8 mouse cellular contexts compared by ENCODE assay signal in genomic region chr7:19359892-19360641, GRCm38 (mm10). TPM values are rescaled to one million over a fixed set of nuclear protein-coding genes. Genes with fewer than 3 reads are reported as not detected.
DNase-seq lines count a peak whose midpoint lies in the region; ATAC-seq and TF ChIP-seq lines count a peak whose summit lies in the region.

No protein-coding gene starts in this region.

- no peaks in the 10 kb centered on the region; the same call in 1 of the 2 replicates for H3K4me1 ChIP-seq in neural tube, embryonic 11.5 days (ENCODE audit: control insufficient read depth, insufficient read depth, low read length)
- peaks cover 8% of the 10 kb centered on the region; the same call in 1 of the 2 replicates for H3K4me1 ChIP-seq in hindbrain, postnatal 0 days (ENCODE audit: insufficient read depth, low read length)
- H3K4me1 ChIP-seq in megakaryocyte, embryonic 14.5 days: peaks cover 65% of the 10 kb centered on the region
- peaks cover 2% of the 10 kb centered on the region for H3K4me1 ChIP-seq in small intestine, adult 2 months (ENCODE audit: control insufficient read depth, insufficient read depth, insufficient read length, low read length)

- H3K9me3 ChIP-seq in neural tube, embryonic 11.5 days (ENCODE audit: control insufficient read depth, low read length): no peaks in the 10 kb centered on the region
- no peaks in the 10 kb centered on the region for H3K9me3 ChIP-seq in hindbrain, postnatal 0 days (ENCODE audit: low read length)
- no peaks in the 10 kb centered on the region for H3K9me3 ChIP-seq in megakaryocyte, embryonic 14.5 days

- intact Hi-C loops in left cerebral cortex, postnatal 14 days (cut with DNase I): no loop called here

- H3K4me2 ChIP-seq in neural tube, embryonic 11.5 days (ENCODE audit: low read depth): peak overlapping the region; percentile 95
- H3K4me2 ChIP-seq in hindbrain, postnatal 0 days (ENCODE audit: low read depth, low read length): peak overlapping the region; percentile 85

- peak; percentile 82 for DNase-seq in neural tube, embryonic 11.5 days (ENCODE audit: low spot score)
- DNase-seq in neural tube, embryonic 10.5 days (ENCODE audit: extremely low spot score, low spot score): no peak
- DNase-seq in embryo, embryonic 10.5 days (ENCODE audit: low spot score): peak; percentile 70
- peak; percentile 57 to 74 for DNase-seq in gastrocnemius, adult 8-10 months (ENCODE audit: low spot score in 2 of 2)
- DNase-seq in hindbrain, postnatal 0 days (ENCODE audit: low spot score): peak; percentile 84
- DNase-seq in left cerebral cortex, postnatal 14 days (ENCODE audit: low spot score in 2 of 2): peak; percentile 72 to 83

- H3K36me3 ChIP-seq in neural tube, embryonic 11.5 days (ENCODE audit: control insufficient read depth, insufficient read depth, low read length): peaks cover 3% of the 10 kb centered on the region
- H3K36me3 ChIP-seq in hindbrain, postnatal 0 days (ENCODE audit: insufficient read depth, low read length): peaks cover 8% of the 10 kb centered on the region
- peaks cover 28% of the 10 kb centered on the region for H3K36me3 ChIP-seq in megakaryocyte, embryonic 14.5 days (replicated peaks; ENCODE audit: low read length)
- 0 out of 2 replicates have a peak, but pooled peaks cover 1% of the 10 kb centered on the region for H3K36me3 ChIP-seq in small intestine, adult 2 months (ENCODE audit: control insufficient read depth, insufficient read depth, low read length)

- H3K9ac ChIP-seq in neural tube, embryonic 11.5 days (ENCODE audit: low read length): peak overlapping the region; percentile 54
- H3K9ac ChIP-seq in hindbrain, postnatal 0 days (replicated peaks; ENCODE audit: low read length): peak overlapping the region; percentile 63

- TF ChIP-seq CTCF in hindbrain, postnatal 0 days (IDR thresholded peaks at IDR 0.05; ENCODE audit: low read depth): no peak
- TF ChIP-seq CTCF in small intestine, adult 2 months (IDR thresholded peaks at IDR 0.05; ENCODE audit: extremely low read depth, insufficient read length, insufficient replicate concordance, low read depth, low read length): no peak

- WGBS in neural tube, embryonic 11.5 days: under 1% methylated on average over 45 of the region's 45 CpGs
- WGBS in hindbrain, postnatal 0 days: under 1% methylated on average over 45 of the region's 45 CpGs
- WGBS in small intestine, adult 2 months: under 1% methylated on average over 45 of the region's 45 CpGs

- no peak for TF ChIP-seq POLR2A in small intestine, adult 2 months (IDR thresholded peaks at IDR 0.05; ENCODE audit: low read depth, low read length)

- H3K4me3 ChIP-seq in neural tube, embryonic 11.5 days (ENCODE audit: low read depth, low read length): peak overlapping the region; percentile 49
- H3K4me3 ChIP-seq in hindbrain, postnatal 0 days (ENCODE audit: low read length): peak overlapping the region; percentile 72
- peak overlapping the region; percentile 93 for H3K4me3 ChIP-seq in megakaryocyte, embryonic 14.5 days (replicated peaks)
- peak overlapping the region; percentile 73 for H3K4me3 ChIP-seq in small intestine, adult 2 months (ENCODE audit: low read depth, low read length)

- ATAC-seq in neural tube, embryonic 11.5 days (ENCODE audit: insufficient read depth, low FRiP score, low TSS enrichment): peak; percentile 69
- peak; percentile 67 for ATAC-seq in hindbrain, postnatal 0 days

- H3K27ac ChIP-seq in neural tube, embryonic 11.5 days (ENCODE audit: low read depth, low read length): no peak overlapping the region
- H3K27ac ChIP-seq in hindbrain, postnatal 0 days: 0 out of 2 replicates have a peak overlapping the region, but pooled peaks have one; percentile 54
- peak overlapping the region; percentile 57 for H3K27ac ChIP-seq in small intestine, adult 2 months (ENCODE audit: insufficient read depth, low read depth, low read length)

- H3K27me3 ChIP-seq in neural tube, embryonic 11.5 days (ENCODE audit: control insufficient read depth, insufficient read depth, low read length): no peaks in the 10 kb centered on the region
- H3K27me3 ChIP-seq in hindbrain, postnatal 0 days (ENCODE audit: insufficient read depth, low read length): no peaks in the 10 kb centered on the region
- peaks cover 2% of the 10 kb centered on the region for H3K27me3 ChIP-seq in megakaryocyte, embryonic 14.5 days (replicated peaks)
- H3K27me3 ChIP-seq in small intestine, adult 2 months (ENCODE audit: control insufficient read depth, insufficient read depth, low read length): no peaks in the 10 kb centered on the region

RNA-seq across cellular contexts. Expression of gene Ppp1r13l, which starts 0.5 kb away (rescaled TPM):
- polyA plus RNA-seq in neural tube, embryonic 11.5 days (2014; fragmentation: Nextera tagmentation; extraction: Ambion mirVana): 3.4 and 4.7 TPM in 2 replicates
- total RNA-seq in gastrocnemius, adult 8-10 months (2022): 1 to 10 TPM; 2.8 to 6.3 (median 4.1) TPM
- 0.68 and 1.0 TPM in 2 replicates for total RNA-seq in hindbrain, postnatal 0 days (2014; rRNA removed)
- 1.0 and 1.2 TPM in 2 replicates for polyA plus RNA-seq in hindbrain, postnatal 0 days (2015; fragmentation: Nextera tagmentation; extraction: Ambion mirVana)
- total RNA-seq in left cerebral cortex, postnatal 14 days (2021): 1 to 10 TPM; 6.0 to 6.7 TPM
- 21.5 and 54.3 TPM in 2 replicates for polyA plus RNA-seq in megakaryocyte, embryonic 14.5 days (2012; ENCODE audit: insufficient read depth, low replicate concordance)
- polyA plus RNA-seq in small intestine, adult 2 months (2012; rRNA removed): 6.2 and 10.4 TPM in 2 replicates

RNA-seq across cellular contexts. Expression of gene Cd3eap, which starts 0.8 kb away (rescaled TPM):
- polyA plus RNA-seq in neural tube, embryonic 11.5 days (2014; fragmentation: Nextera tagmentation; extraction: Ambion mirVana): 17.8 and 18.0 TPM in 2 replicates
- 10 to 100 TPM in 3 of 4 experiments, 1 to 10 TPM in 1; 8.9 to 13.9 (median 11.2) TPM for total RNA-seq in gastrocnemius, adult 8-10 months (2022)
- total RNA-seq in hindbrain, postnatal 0 days (2014; rRNA removed): 11.1 and 12.4 TPM in 2 replicates
- 17.9 and 19.3 TPM in 2 replicates for polyA plus RNA-seq in hindbrain, postnatal 0 days (2015; fragmentation: Nextera tagmentation; extraction: Ambion mirVana)
- 10 to 100 TPM; 20.6 to 20.9 TPM for total RNA-seq in left cerebral cortex, postnatal 14 days (2021)
- polyA plus RNA-seq in megakaryocyte, embryonic 14.5 days (2012; ENCODE audit: insufficient read depth, low replicate concordance): 13.3 and 50.4 TPM in 2 replicates
- polyA plus RNA-seq in small intestine, adult 2 months (2012; rRNA removed): 2.0 and 2.5 TPM in 2 replicates

RNA-seq across cellular contexts. Expression of gene Ercc1, which starts 15.5 kb away (rescaled TPM):
- 91.8 and 93.3 TPM in 2 replicates for polyA plus RNA-seq in neural tube, embryonic 11.5 days (2014; fragmentation: Nextera tagmentation; extraction: Ambion mirVana)
- 10 to 100 TPM; 27.1 to 33.7 (median 28.7) TPM for total RNA-seq in gastrocnemius, adult 8-10 months (2022)
- 44.1 and 46.1 TPM in 2 replicates for total RNA-seq in hindbrain, postnatal 0 days (2014; rRNA removed)
- 69.0 and 74.2 TPM in 2 replicates for polyA plus RNA-seq in hindbrain, postnatal 0 days (2015; fragmentation: Nextera tagmentation; extraction: Ambion mirVana)
- total RNA-seq in left cerebral cortex, postnatal 14 days (2021): 10 to 100 TPM; 42.7 to 44.0 TPM
- polyA plus RNA-seq in megakaryocyte, embryonic 14.5 days (2012; ENCODE audit: insufficient read depth, low replicate concordance): 36.5 and 52.2 TPM in 2 replicates
- 9.3 and 17.5 TPM in 2 replicates for polyA plus RNA-seq in small intestine, adult 2 months (2012; rRNA removed)

RNA-seq across cellular contexts. Expression of gene Ercc2, which starts 21.7 kb away (rescaled TPM):
- 12.4 and 14.6 TPM in 2 replicates for polyA plus RNA-seq in neural tube, embryonic 11.5 days (2014; fragmentation: Nextera tagmentation; extraction: Ambion mirVana)
- total RNA-seq in gastrocnemius, adult 8-10 months (2022): 10 to 100 TPM in 2 of 4 experiments, 1 to 10 TPM in 2; 7.5 to 14.9 (median 10.4) TPM
- 57.3 and 65.1 TPM in 2 replicates for total RNA-seq in hindbrain, postnatal 0 days (2014; rRNA removed)
- 18.6 and 19.9 TPM in 2 replicates for polyA plus RNA-seq in hindbrain, postnatal 0 days (2015; fragmentation: Nextera tagmentation; extraction: Ambion mirVana)
- 10 to 100 TPM; 32.7 to 35.5 TPM for total RNA-seq in left cerebral cortex, postnatal 14 days (2021)
- polyA plus RNA-seq in megakaryocyte, embryonic 14.5 days (2012; ENCODE audit: insufficient read depth, low replicate concordance): 24.2 and 30.8 TPM in 2 replicates
- polyA plus RNA-seq in small intestine, adult 2 months (2012; rRNA removed): 21.0 and 31.2 TPM in 2 replicates

RNA-seq across cellular contexts. Expression of gene Klc3, which starts 43.8 kb away (rescaled TPM):
- polyA plus RNA-seq in neural tube, embryonic 11.5 days (2014; fragmentation: Nextera tagmentation; extraction: Ambion mirVana): 3.2 and 3.4 TPM in 2 replicates
- under 1 TPM in 3 of 4 experiments, not detected in 1; 0.21 to 0.40 (median 0.24) TPM for total RNA-seq in gastrocnemius, adult 8-10 months (2022)
- 2.3 and 2.9 TPM in 2 replicates for total RNA-seq in hindbrain, postnatal 0 days (2014; rRNA removed)
- 1.7 and 2.7 TPM in 2 replicates for polyA plus RNA-seq in hindbrain, postnatal 0 days (2015; fragmentation: Nextera tagmentation; extraction: Ambion mirVana)
- total RNA-seq in left cerebral cortex, postnatal 14 days (2021): 1 to 10 TPM in 1 of 2 experiments, under 1 TPM in 1; 0.75 to 2.2 TPM
- polyA plus RNA-seq in megakaryocyte, embryonic 14.5 days (2012; ENCODE audit: insufficient read depth, low replicate concordance): 1.3 TPM in 1 of 2 replicates, not detected in the other
- polyA plus RNA-seq in small intestine, adult 2 months (2012; rRNA removed): 2.6 and 3.5 TPM in 2 replicates
